Mouse (Mus musculus): ENCODE measurements around the gene Myzap. TPM values are rescaled to one million over a fixed set of nuclear protein-coding genes. Genes with fewer than 3 reads are reported as not detected.

Myzap gene
- polyA plus RNA-seq (2012; rRNA removed; ENCODE audit: low replicate concordance): 3.8 and 5.0 TPM in 2 replicates

DNA sequence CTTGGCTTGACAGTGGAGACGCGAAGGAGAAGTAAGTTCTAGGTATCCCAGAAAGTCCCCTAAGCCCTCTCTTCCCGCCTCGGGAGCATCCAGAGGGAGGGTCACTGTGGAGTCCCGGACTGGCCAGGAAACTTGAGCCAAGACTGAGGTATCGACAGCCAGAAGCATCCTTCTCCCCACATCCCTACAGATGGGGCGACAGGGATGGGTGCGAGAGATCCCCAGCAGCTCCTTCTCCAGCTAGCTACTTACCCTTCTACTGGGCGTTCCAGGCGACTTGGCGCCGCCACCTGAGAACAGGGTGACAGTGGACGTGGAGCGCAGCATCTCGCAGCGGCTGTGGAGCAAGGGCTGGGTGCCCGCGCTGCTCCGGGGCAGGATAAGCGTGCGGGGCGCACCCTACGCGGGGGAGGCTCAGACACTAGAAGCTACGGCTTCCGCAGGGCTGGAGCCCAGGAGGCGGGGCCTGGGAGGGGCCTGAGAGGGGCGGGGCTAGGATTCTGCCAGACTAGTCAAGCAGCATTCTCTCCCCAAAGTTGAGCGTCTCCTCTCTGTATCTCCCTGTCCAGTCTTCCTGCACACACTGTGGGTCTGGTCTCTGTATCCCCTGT lies at the start of gene Myzap:
Gene Myzap, minus strand, starts transcription at position 423 of the 611 bp plus-strand sequence.

DNA sequence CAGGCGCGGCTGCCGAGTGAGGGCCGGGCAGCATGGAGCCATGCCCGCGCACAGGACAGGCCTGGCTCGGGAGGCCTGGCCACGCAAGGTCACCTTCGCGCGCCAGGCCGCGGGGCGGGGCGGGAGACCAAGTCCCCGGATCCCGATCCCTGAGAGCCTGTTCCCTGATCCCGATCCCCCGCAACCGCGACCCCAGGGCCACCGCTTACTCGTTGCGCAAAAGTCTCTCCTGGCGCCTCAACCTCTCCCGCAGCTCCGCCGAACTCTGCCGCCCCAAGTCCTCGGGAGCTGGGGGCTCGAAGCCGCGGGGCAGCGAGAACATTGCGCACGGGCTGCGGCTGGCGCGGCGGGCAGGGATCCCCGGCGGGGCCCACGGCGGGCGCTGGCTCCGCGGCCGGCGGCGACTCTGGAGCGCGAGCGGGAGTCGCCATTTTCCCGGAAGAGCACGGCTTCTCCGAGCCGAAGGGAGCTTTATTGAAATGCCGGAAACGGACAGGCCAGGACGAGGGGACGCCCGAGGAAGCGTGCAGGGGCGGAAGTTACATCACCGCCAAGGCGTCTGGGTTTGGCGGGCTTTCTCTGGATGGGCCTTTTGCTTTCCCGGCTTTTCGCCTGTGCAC lies 106.6 kb downstream of the Myzap start, which contains the start of gene Polr2m:
Gene Polr2m, minus strand, starts transcription at position 461 of the 620 bp plus-strand sequence.

Other genes with a start within 250 kb of the Myzap start
- gene Polr2m, start 106.4 kb downstream of the Myzap start, polyA plus RNA-seq (2012; rRNA removed; ENCODE audit: low replicate concordance): 227 and 1,325 TPM in 2 replicates
- gene Cgnl1, start 179.2 kb upstream of the Myzap start, polyA plus RNA-seq (2012; rRNA removed; ENCODE audit: low replicate concordance): 8.4 and 14.5 TPM in 2 replicates